Mouse (Mus musculus): ENCODE measurements at regions not wholly inside any gene's neighbourhood (a gene's known extent, or its start where the extent isn't known, plus 50 kb on each side); places are given as distances from the start of the nearest gene placed in this dataset.

- no peak for TF ChIP-seq POLR2A (IDR thresholded peaks at IDR 0.05; ENCODE audit: low read depth, low read length)
- no peak for TF ChIP-seq CTCF (IDR thresholded peaks at IDR 0.05; ENCODE audit: borderline replicate concordance, insufficient read depth, low read length)
Observed at GRCm38 (mm10) chr5:106292387-106293229, 165.4 kb downstream of the Barhl2 start.

Measured in embryonic fibroblast, embryonic 13.5 days (primary cell).